10 mouse cellular contexts compared by ENCODE assay signal in the genomic region with DNA sequence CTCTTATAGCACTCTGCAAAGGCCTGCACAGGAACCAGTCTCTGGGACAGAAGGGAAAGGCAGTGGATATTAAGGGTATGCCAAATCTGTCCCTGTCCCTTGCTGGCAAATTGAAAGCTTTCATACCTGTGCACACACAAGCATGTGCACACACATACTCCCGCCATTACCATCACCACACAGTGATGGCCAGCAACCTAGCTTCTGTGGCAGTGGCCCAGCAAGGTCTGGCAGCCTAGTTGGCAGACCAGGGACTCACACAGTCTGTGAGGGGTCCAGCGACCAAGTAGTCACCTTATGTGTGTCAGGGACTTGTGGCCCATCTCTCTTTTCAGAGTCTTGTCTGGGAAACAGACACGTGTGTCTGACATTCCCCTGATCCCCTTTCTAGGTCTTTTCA. TPM values are rescaled to one million over a fixed set of nuclear protein-coding genes. Genes with fewer than 3 reads are reported as not detected.
DNase-seq lines count a peak whose midpoint lies in the region; ATAC-seq and TF ChIP-seq lines count a peak whose summit lies in the region.
"Had no signal": no experiment of that assay in that cellular context is flagged by ENCODE, and none has a peak within 500 bp of the region (broad histone marks: within the 10 kb centered on the region; RNA-seq: fewer than 3 reads in every experiment).

No protein-coding gene starts in this region.

- no peaks in the 10 kb centered on the region for H3K9me3 ChIP-seq in heart, embryonic 11.5 days (replicated peaks; ENCODE audit: control insufficient read depth, low read length)
- no peaks in the 10 kb centered on the region for H3K9me3 ChIP-seq in ES-E14 (ENCODE audit: control insufficient read depth, insufficient read depth, low read depth, low read length)
- no peaks in the 10 kb centered on the region for H3K9me3 ChIP-seq in hindbrain, embryonic 11.5 days (ENCODE audit: control insufficient read depth, low read length)
- no peaks in the 10 kb centered on the region for H3K9me3 ChIP-seq in liver, postnatal 0 days (ENCODE audit: low read length)

- in situ Hi-C loops in ES-E14 (cut with MboI; ENCODE audit: low sequenced_read_pairs in 2 of 2, unreplicated experiment in 2 of 2) = no loop called here

- peak overlapping the region; percentile 94 for H3K4me2 ChIP-seq in heart, embryonic 11.5 days
- H3K4me2 ChIP-seq in hindbrain, embryonic 11.5 days (replicated peaks; ENCODE audit: low read depth, low read length) = no peak overlapping the region
- H3K4me2 ChIP-seq in liver, postnatal 0 days (ENCODE audit: low read depth, low read length) = peak overlapping the region; percentile 90

- peaks cover 63% of the 10 kb centered on the region for H3K4me1 ChIP-seq in heart, embryonic 11.5 days (ENCODE audit: control insufficient read depth, insufficient read depth, low read length)
- peaks cover 10 to 45% of the 10 kb centered on the region in 2 experiments; a peak in 3 of 4 replicates for H3K4me1 ChIP-seq in ES-E14 (ENCODE audit: control insufficient read depth in 2 of 2, insufficient read depth in 2 of 2, low read length in 2 of 2, poor library complexity in 1 of 2)
- peaks cover 27% of the 10 kb centered on the region for H3K4me1 ChIP-seq in hindbrain, embryonic 11.5 days (replicated peaks; ENCODE audit: control insufficient read depth, insufficient read depth, low read length)
- H3K4me1 ChIP-seq in liver, postnatal 0 days (ENCODE audit: insufficient read depth) = peaks cover 61% of the 10 kb centered on the region

- TF ChIP-seq EP300 in liver, postnatal 0 days (IDR thresholded peaks at IDR 0.05; ENCODE audit: low read depth) = no peak

- WGBS in heart, embryonic 11.5 days (ENCODE audit: insufficient replicate concordance) = 63% methylated on average over 3 of the region's 3 CpGs
- 64% methylated on average over 3 of the region's 3 CpGs for WGBS in hindbrain, embryonic 11.5 days
- WGBS in liver, postnatal 0 days (ENCODE audit: insufficient replicate concordance) = 64% methylated on average over 3 of the region's 3 CpGs

- no peak for ATAC-seq in heart, embryonic 11.5 days (replicated peaks; ENCODE audit: insufficient number of reproducible peaks, low FRiP score, low TSS enrichment)
- no peak for ATAC-seq in hindbrain, embryonic 11.5 days (ENCODE audit: low FRiP score)
- ATAC-seq in liver, postnatal 0 days = no peak

- peaks cover 9% of the 10 kb centered on the region for H3K36me3 ChIP-seq in heart, embryonic 11.5 days (ENCODE audit: control insufficient read depth, insufficient read depth, low read length)
- H3K36me3 ChIP-seq in ES-E14 (ENCODE audit: control insufficient read depth, insufficient read depth, low read length, poor library complexity, severe bottlenecking) = peaks cover 18% of the 10 kb centered on the region
- H3K36me3 ChIP-seq in hindbrain, embryonic 11.5 days (ENCODE audit: control insufficient read depth, insufficient read depth, low read length) = no peaks in the 10 kb centered on the region
- H3K36me3 ChIP-seq in liver, postnatal 0 days (replicated peaks; ENCODE audit: insufficient read depth, low read length) = peaks cover 10% of the 10 kb centered on the region

- H3K27ac ChIP-seq in heart, embryonic 11.5 days (ENCODE audit: low read depth, low read length) = peak overlapping the region; percentile 65
- peak overlapping the region; percentile 79; the same call in 1 of the 2 replicates for H3K27ac ChIP-seq in ES-E14 (ENCODE audit: insufficient read depth, low read depth, low read length, poor library complexity, severe bottlenecking)
- H3K27ac ChIP-seq in hindbrain, embryonic 11.5 days (ENCODE audit: low read depth, low read length) = no peak overlapping the region
- peak overlapping the region; percentile 93 for H3K27ac ChIP-seq in liver, postnatal 0 days (ENCODE audit: low read depth)

- no peak overlapping the region for H3K9ac ChIP-seq in heart, embryonic 11.5 days (ENCODE audit: low read depth, low read length)
- H3K9ac ChIP-seq in ES-E14 (ENCODE audit: insufficient read depth, low read depth, low read length, poor library complexity, severe bottlenecking) = peak overlapping the region; percentile 73
- H3K9ac ChIP-seq in hindbrain, embryonic 11.5 days (ENCODE audit: low read depth, low read length) = no peak overlapping the region
- 0 out of 2 replicates have a peak overlapping the region, but pooled peaks have one; percentile 26 for H3K9ac ChIP-seq in liver, postnatal 0 days (replicated peaks)

- no peak overlapping the region for H3K4me3 ChIP-seq in heart, embryonic 11.5 days (ENCODE audit: low read depth, low read length)
- H3K4me3 ChIP-seq in ES-E14 (ENCODE audit: insufficient read depth in 1 of 2, low read depth in 1 of 2, low read length in 2 of 2, poor library complexity in 1 of 2, severe bottlenecking in 1 of 2) = peak overlapping the region in 1 of 2 experiments; percentile 59; a peak in 3 of 4 replicates
- no peak overlapping the region for H3K4me3 ChIP-seq in hindbrain, embryonic 11.5 days (ENCODE audit: low read depth, low read length)
- no peak overlapping the region for H3K4me3 ChIP-seq in liver, postnatal 0 days (ENCODE audit: low read depth, low read length)

- no peak for TF ChIP-seq CTCF in liver, postnatal 0 days (IDR thresholded peaks at IDR 0.05; ENCODE audit: low read depth)

- no peak for DNase-seq in heart, postnatal 10 days
- no peak for DNase-seq in ES-E14 (ENCODE audit: low read depth, low spot score)
- peak; percentile 33 for DNase-seq in hindbrain, embryonic 11.5 days (ENCODE audit: low spot score)
- DNase-seq in liver, postnatal 0 days = no peak
- DNase-seq in left cerebral cortex, postnatal 4 days = no peak
- DNase-seq in T-cell, adult 2 months (ENCODE audit: low spot score) = no peak
- DNase-seq in layer of hippocampus, adult 8-10 months (ENCODE audit: low spot score in 2 of 2) = no peak
- DNase-seq: gastrocnemius, postnatal 14 days; thymus, postnatal 25 days had no signal

- intact Hi-C loops in heart, postnatal 10 days (cut with DNase I) = no loop called here
- intact Hi-C loops in left cerebral cortex, postnatal 4 days (cut with DNase I) = no loop called here

- no peaks in the 10 kb centered on the region for H3K27me3 ChIP-seq in heart, embryonic 11.5 days (ENCODE audit: control insufficient read depth, insufficient read depth, low read length)
- H3K27me3 ChIP-seq in hindbrain, embryonic 11.5 days (ENCODE audit: control insufficient read depth, insufficient read depth, low read length) = no peaks in the 10 kb centered on the region
- no peaks in the 10 kb centered on the region for H3K27me3 ChIP-seq in liver, postnatal 0 days (ENCODE audit: insufficient read depth, low read length)

TF ChIP-seq in ES-E14, 5 proteins besides CTCF, POLR2A, EP300 and RAD21:
- TF ChIP-seq HCFC1 (IDR thresholded peaks at IDR 0.05; ENCODE audit: borderline replicate concordance, insufficient read depth, low read length) (no peak), ZNF384 (IDR thresholded peaks at IDR 0.05; ENCODE audit: low read depth, low read length) (no peak), ZC3H11A (IDR thresholded peaks at IDR 0.05; ENCODE audit: borderline replicate concordance, low read depth, low read length) (no peak), CHD2 (IDR thresholded peaks at IDR 0.05; ENCODE audit: low read depth, low read length) (no peak), MAFK (IDR thresholded peaks at IDR 0.05; ENCODE audit: insufficient read depth, low read depth, low read length) (no peak)
TF ChIP-seq in ES-E14: peak in this region for 0.

RNA-seq across cellular contexts. Expression of a gene that starts 11.2 kb away (rescaled TPM):
- polyA plus RNA-seq in heart, embryonic 11.5 days (2014; fragmentation: Nextera tagmentation; extraction: Ambion mirVana) = 39.0 and 41.0 TPM in 2 replicates
- total RNA-seq in heart, postnatal 10 days (2021) = 10 to 100 TPM; 40.2 to 42.6 TPM
- 136 and 236 TPM in 2 replicates for total RNA-seq in ES-E14 (2012; rRNA removed)
- polyA plus RNA-seq in hindbrain, embryonic 11.5 days (2014; fragmentation: Nextera tagmentation; extraction: Ambion mirVana) = 40.4 and 44.7 TPM in 2 replicates
- 21.4 and 31.0 TPM in 2 replicates for polyA plus RNA-seq in liver, postnatal 0 days (2015; fragmentation: Nextera tagmentation; extraction: Ambion mirVana)
- 10 to 100 TPM; 60.3 to 67.5 TPM for total RNA-seq in left cerebral cortex, postnatal 4 days (2021)
- total RNA-seq in layer of hippocampus, adult 8-10 months (2022) = 100 to 1,000 TPM in 2 of 4 experiments, 10 to 100 TPM in 2; 84.3 to 119 (median 101) TPM

Comparison
In these comparisons a context has a peak if more than half of its experiments do, and no peak if none do; other contexts are left out.
1. H3K9ac ChIP-seq: peak in ES-E14 (single experiment) and liver, postnatal 0 days (single experiment); none in heart, embryonic 11.5 days (single experiment) and hindbrain, embryonic 11.5 days (single experiment).